Mouse (Mus musculus) small intestine, adult 2 months (tissue): ENCODE data around the gene Asah2. TPM values are rescaled to one million over a fixed set of nuclear protein-coding genes. Genes with fewer than 3 reads are reported as not detected.

Experiments used
- H3K27ac ChIP-seq: fragments of 200-500 bp; 2 replicates; pipeline ENCODE4 v1.5.1; 2012; ENCODE audit warnings: low read depth, low read length, control low read depth, inconsistent platforms; ENCODE audit not compliant: insufficient read depth
- H3K27me3 ChIP-seq: fragments of 200-500 bp; 2 replicates; pipeline ENCODE4 v1.6.1; 2012; ENCODE audit warnings: mild to moderate bottlenecking, moderate library complexity, low read length, inconsistent platforms; ENCODE audit not compliant: control insufficient read depth, insufficient read depth
- H3K36me3 ChIP-seq: fragments of 200-500 bp; 2 replicates; pipeline ENCODE4 v1.6.1; 2012; ENCODE audit warnings: mild to moderate bottlenecking, low read length, control low read depth, inconsistent platforms; ENCODE audit not compliant: control insufficient read depth, insufficient read depth
- H3K4me1 ChIP-seq: fragments of 200-500 bp; 2 replicates; pipeline ENCODE4 v1.6.1; 2012; ENCODE audit warnings: low read length, inconsistent platforms, mixed read lengths; ENCODE audit not compliant: control insufficient read depth, insufficient read depth, insufficient read length
- H3K4me3 ChIP-seq: fragments of 200-500 bp; 2 replicates; pipeline ENCODE4 v1.5.1; 2012; ENCODE audit warnings: low read depth, mild to moderate bottlenecking, control low read depth, inconsistent platforms, low read length, moderate library complexity
- CTCF ChIP-seq: fragments of 200-500 bp; IDR thresholded peaks from 2 replicates; pipeline ENCODE4 v1.5.1; 2012; ENCODE audit warnings: low read depth, mild to moderate bottlenecking, control low read depth, inconsistent platforms, low read length, moderate library complexity, mixed read lengths; ENCODE audit not compliant: insufficient replicate concordance, insufficient read length; ENCODE audit errors: extremely low read depth
- POLR2A ChIP-seq: fragments of 200-500 bp; IDR thresholded peaks from 2 replicates; pipeline ENCODE4 v1.6.1; 2012; ENCODE audit warnings: low read depth, mild to moderate bottlenecking, control low read depth, inconsistent platforms, low read length, moderate library complexity
- WGBS: fragments of 180-500 bp; shearing (Covaris S2); methylation state at CpG from one replicate; pipeline ENCODE4 v1.1.7; 2018; 5-methylcytosine and 5-hydroxymethylcytosine counted together
- polyA plus RNA-seq: library from polyadenylated mRNA; depleted of rRNA; stranded (reverse); fragments of >200 nt; gene quantifications from 2 replicates; pipeline ENCODE4 v1.2.3, GENCODE M21; 2012

Gene Asah2
- polyA plus RNA-seq, 1 experiment: 217 TPM

DNA sequence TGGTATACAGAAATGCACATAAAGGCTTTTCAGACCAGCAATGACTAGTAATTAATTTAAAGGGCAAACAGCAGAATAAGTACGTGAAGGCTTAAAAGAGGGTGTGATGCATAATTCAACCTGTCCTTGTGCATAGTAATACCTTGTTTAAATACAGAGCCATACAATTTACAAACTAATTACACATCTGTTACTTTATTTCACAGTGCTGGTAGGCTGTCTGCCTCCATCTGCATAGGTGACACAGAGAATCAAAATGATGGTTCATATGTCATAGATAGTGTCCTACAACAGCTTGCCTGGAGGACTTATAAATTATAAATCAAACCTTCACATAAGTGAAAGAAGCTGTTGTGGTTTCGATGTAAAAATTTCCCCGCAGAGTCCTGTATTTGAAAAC lies 82.6 kb downstream of the Asah2 start:
- Histone ChIP-seq H3K4me1 (no peaks in the 10 kb centered on the region), H3K27me3 (no peaks in the 10 kb centered on the region), H3K27ac (no peak overlapping the region), H3K36me3 (peaks cover 53% of the 10 kb centered on the region), H3K4me3 (no peak overlapping the region)
- TF ChIP-seq POLR2A: no peak
- no peak for TF ChIP-seq CTCF
- WGBS: 93% methylated on average over 3 of the region's 3 CpGs

DNA sequence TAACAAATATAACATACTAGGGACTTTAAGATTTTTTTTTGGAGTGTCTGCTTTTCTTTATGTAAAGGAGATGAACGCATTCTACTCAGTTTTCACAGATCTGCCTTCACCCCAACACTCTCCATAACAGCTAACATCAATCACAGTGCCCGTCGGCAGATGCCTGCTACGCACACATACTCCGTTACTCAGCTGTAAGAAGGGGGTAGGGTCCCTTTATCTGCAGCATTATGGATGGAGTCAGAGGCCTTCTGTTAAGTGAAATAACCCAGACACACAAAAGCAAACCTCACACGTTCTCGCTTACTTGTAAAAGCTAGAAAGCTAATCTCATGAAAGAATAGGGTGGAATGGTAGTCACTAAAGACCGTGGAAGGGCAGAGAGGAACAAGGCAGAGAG lies 88.3 kb downstream of the Asah2 start:
- Histone ChIP-seq H3K4me1 (peaks cover 10% of the 10 kb centered on the region; the same call in 1 of the 2 replicates), H3K36me3 (peaks cover 62% of the 10 kb centered on the region), H3K4me3 (no peak overlapping the region), H3K27me3 (no peaks in the 10 kb centered on the region), H3K27ac (no peak overlapping the region)
- TF ChIP-seq POLR2A (no peak), CTCF (no peak)
- WGBS: 88% methylated on average over 8 of the region's 8 CpGs

DNA sequence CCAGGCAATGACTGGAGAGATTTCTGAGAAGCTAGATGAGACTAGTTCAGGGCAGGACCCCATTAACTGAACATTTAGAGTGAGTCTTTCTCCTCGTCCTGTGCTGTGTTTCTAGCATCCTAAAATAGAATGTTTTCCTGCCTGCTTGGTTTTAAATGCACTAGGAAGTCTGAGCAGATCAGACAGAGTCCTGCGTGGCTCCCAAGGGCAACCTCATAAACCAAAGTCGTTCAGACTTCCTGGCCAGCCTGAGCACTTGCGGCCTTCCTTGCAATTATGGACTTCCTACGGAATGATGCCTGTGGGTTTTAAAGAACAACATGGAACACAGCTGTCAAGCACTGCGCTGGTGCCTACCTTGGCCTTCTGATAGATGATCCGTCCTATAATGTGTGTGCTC lies 89.4 kb downstream of the Asah2 start:
- no peaks in the 10 kb centered on the region for H3K27me3 ChIP-seq
- TF ChIP-seq POLR2A (no peak), CTCF (no peak)
- H3K4me1 ChIP-seq: peaks cover 10% of the 10 kb centered on the region; the same call in 1 of the 2 replicates
- peaks cover 57% of the 10 kb centered on the region for H3K36me3 ChIP-seq
- 52% methylated on average over 7 of the region's 7 CpGs for WGBS
- no peak overlapping the region for H3K4me3 ChIP-seq
- H3K27ac ChIP-seq: no peak overlapping the region

DNA sequence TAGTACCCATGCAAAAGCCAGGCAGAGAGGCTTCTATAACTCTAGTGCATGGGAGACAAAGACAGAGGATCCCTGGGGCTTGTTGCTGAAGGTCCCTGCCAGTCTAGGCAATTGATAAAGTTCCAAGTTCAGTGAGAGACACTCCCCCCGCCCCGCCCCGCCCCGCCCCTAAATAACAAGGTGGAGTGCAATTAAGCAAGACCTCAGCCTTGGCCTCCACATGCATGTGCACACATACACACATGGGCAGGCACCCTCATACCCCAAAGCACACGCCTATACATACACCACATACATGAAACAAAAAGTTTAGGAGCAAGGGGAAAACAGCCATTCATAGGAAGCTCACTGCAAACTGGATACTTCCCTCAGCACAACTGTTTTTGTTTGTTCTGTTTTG lies 90.0 kb downstream of the Asah2 start:
- TF ChIP-seq CTCF: no peak
- TF ChIP-seq POLR2A: no peak
- H3K36me3 ChIP-seq: peaks cover 56% of the 10 kb centered on the region
- H3K27ac ChIP-seq: no peak overlapping the region
- H3K4me1 ChIP-seq: peaks cover 10% of the 10 kb centered on the region; the same call in 1 of the 2 replicates
- H3K4me3 ChIP-seq: no peak overlapping the region
- H3K27me3 ChIP-seq: no peaks in the 10 kb centered on the region
- 34% methylated on average over 5 of the region's 5 CpGs for WGBS

DNA sequence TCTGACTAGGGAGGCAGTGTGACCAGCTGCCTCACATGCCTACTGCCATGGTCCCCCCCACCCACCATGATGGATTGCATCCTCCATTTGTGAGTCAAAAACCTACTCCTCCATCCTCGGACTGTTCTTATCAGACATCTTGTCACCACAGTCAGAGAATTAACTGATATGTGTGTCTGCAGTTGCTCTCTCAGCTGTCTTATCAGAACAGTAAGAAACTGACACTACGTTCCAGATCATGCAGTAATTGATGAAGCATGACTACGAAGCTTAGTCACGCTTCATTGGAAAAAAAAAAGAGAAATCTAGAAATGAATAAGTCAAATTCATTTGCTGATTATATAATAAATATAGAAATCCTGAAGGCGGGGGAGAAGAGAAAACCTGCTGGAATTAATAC lies 105.4 kb downstream of the Asah2 start:
- WGBS: 75% methylated on average over 5 of the region's 5 CpGs
- H3K4me1 ChIP-seq: no peaks in the 10 kb centered on the region
- H3K27me3 ChIP-seq: no peaks in the 10 kb centered on the region
- no peak overlapping the region for H3K4me3 ChIP-seq
- H3K36me3 ChIP-seq: peaks cover 37% of the 10 kb centered on the region
- H3K27ac ChIP-seq: no peak overlapping the region
- TF ChIP-seq POLR2A: no peak

DNA sequence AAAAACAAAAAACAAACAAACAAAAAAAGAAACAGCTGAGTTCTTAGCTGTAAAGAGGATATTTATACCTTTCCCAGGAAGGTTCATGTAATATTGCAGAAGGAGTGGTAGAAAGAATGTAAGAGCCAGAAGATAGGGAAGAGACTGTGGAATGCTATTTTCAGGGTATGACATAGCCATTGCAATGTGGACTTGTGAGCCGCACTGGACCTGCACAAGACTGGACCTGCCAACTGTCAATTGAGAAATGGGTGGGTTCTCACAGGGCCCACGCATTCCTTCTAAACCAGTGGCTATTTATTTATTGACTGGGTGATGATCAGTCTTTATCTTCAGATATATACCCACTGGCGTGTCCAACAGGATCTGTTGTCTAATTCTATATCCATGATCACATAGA lies 111.1 kb downstream of the Asah2 start:
- no peaks in the 10 kb centered on the region for H3K27me3 ChIP-seq
- WGBS: 97% methylated on average over 3 of the region's 3 CpGs

DNA sequence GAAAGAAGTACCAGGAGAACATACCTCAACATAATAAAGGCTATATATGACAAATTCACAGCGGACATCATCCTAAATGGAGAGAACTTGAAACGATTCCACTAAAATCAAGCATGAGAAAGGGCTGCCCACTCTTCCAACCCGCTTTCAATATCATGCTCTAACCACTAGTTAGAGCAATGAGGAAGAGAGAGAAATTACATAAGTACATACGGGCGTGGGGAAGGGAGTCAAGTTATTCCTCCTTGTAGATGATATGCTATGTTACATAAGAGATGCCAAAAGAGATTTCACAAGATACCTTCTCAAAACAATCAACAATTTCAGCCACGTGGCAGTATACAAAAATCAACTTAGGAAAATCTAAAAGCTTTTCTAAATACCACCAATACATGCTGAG lies 117.0 kb downstream of the Asah2 start:
- H3K27ac ChIP-seq: no peak overlapping the region
- H3K27me3 ChIP-seq: no peaks in the 10 kb centered on the region
- no peaks in the 10 kb centered on the region for H3K4me1 ChIP-seq
- TF ChIP-seq CTCF: no peak
- TF ChIP-seq POLR2A: no peak
- H3K4me3 ChIP-seq: no peak overlapping the region
- H3K36me3 ChIP-seq: peaks cover 36% of the 10 kb centered on the region
- WGBS: 84% methylated on average over 6 of the region's 6 CpGs

More for the DNA sequence above, 111.1 kb downstream of the Asah2 start:
- H3K4me3 ChIP-seq: no peak overlapping the region
- H3K36me3 ChIP-seq: peaks cover 32% of the 10 kb centered on the region
- H3K27ac ChIP-seq: no peak overlapping the region
- TF ChIP-seq CTCF: no peak
- TF ChIP-seq POLR2A: no peak
- H3K4me1 ChIP-seq: no peaks in the 10 kb centered on the region

DNA sequence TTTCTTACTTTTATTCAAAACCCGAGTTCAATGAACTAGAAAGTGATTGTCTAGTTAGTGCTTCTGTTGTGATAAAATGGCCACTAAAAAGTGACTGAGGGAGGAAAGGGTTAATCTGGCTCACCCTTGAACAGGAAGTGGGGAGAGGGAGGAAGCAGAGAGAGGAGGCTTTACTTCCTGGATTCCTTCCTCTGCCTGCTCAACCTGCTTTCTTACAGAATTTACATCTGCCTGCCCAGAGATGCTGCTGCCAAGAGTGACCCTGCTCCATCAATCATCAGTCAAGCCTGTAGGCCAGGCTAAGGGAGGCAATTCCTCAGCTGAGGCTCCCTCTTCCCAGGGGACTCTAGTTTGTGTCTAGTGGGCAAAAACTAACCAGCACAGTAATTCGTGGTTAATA lies 132.1 kb downstream of the Asah2 start:
- no peaks in the 10 kb centered on the region for H3K36me3 ChIP-seq
- H3K4me1 ChIP-seq: peaks cover 2% of the 10 kb centered on the region; the same call in 1 of the 2 replicates
- TF ChIP-seq POLR2A (no peak), CTCF (no peak)
- H3K27ac ChIP-seq: no peak overlapping the region
- 63% methylated on average over 2 of the region's 2 CpGs for WGBS
- H3K4me3 ChIP-seq: no peak overlapping the region
- no peaks in the 10 kb centered on the region for H3K27me3 ChIP-seq
